Mouse (Mus musculus) limb, embryonic 11.5 days (tissue): Measurements from ENCODE around the gene Hyal1. TPM values are rescaled to one million over a fixed set of nuclear protein-coding genes. Genes with fewer than 3 reads are reported as not detected.
A peak's percentile ranks its signal among the peaks of the same experiment; 100 is the strongest.

ENCODE experiments used
- ATAC-seq: fragments of 200-750 bp; cut with Nextera tagmentation; 2 replicates; pipeline ENCODE4 v1.8.0; 2017; ENCODE audit warnings: low read depth; ENCODE audit not compliant: insufficient number of reproducible peaks, low FRiP score, low TSS enrichment
- DNase-seq: peaks from one replicate; pipeline ENCODE4 v3.0.0-alpha.2; 2015; ENCODE audit warnings: low spot score
- H3K27ac ChIP-seq: fragments of 300-500 bp; sonication (generic); replicated peaks from 2 replicates; pipeline ENCODE4 v1.5.1; 2014; ENCODE audit warnings: low read depth, mild to moderate bottlenecking, low read length
- H3K27me3 ChIP-seq: fragments of 300-500 bp; sonication (generic); 2 replicates; pipeline ENCODE4 v1.6.1; 2014; ENCODE audit warnings: mild to moderate bottlenecking, low read length, mixed read lengths; ENCODE audit not compliant: control insufficient read depth, insufficient read depth
- H3K36me3 ChIP-seq: fragments of 300-500 bp; sonication (generic); 2 replicates; pipeline ENCODE4 v1.6.1; 2014; ENCODE audit warnings: mild to moderate bottlenecking, low read length, moderate library complexity, mixed read lengths; ENCODE audit not compliant: control insufficient read depth, insufficient read depth
- H3K4me1 ChIP-seq: fragments of 300-500 bp; sonication (generic); 2 replicates; pipeline ENCODE4 v1.6.1; 2014; ENCODE audit warnings: low read length, mixed read lengths; ENCODE audit not compliant: control insufficient read depth, insufficient read depth
- H3K4me2 ChIP-seq: fragments of 300-500 bp; sonication (generic); 2 replicates; pipeline ENCODE4 v1.6.1; 2014; ENCODE audit warnings: low read depth, mild to moderate bottlenecking, moderate library complexity; ENCODE audit not compliant: severe bottlenecking
- H3K4me3 ChIP-seq: fragments of 300-500 bp; sonication (generic); 2 replicates; pipeline ENCODE4 v1.5.1; 2014; ENCODE audit warnings: low read depth, low read length
- H3K9ac ChIP-seq: fragments of 300-500 bp; sonication (generic); 2 replicates; pipeline ENCODE4 v1.6.1; 2014; ENCODE audit warnings: mild to moderate bottlenecking, low read length
- H3K9me3 ChIP-seq: fragments of 300-500 bp; sonication (generic); 2 replicates; pipeline ENCODE4 v1.6.1; 2016; ENCODE audit warnings: low read length; ENCODE audit not compliant: control insufficient read depth
- WGBS: fragments of 180-500 bp; shearing (Covaris S2); extraction: QIAGEN DNeasy Blood & Tissue Kit; methylation state at CpG from one replicate; pipeline ENCODE4 v1.1.7; 2014; 5-methylcytosine and 5-hydroxymethylcytosine counted together
- polyA plus RNA-seq: library from polyadenylated mRNA; unstranded; fragments of >200 nt; fragmentation: Nextera tagmentation; extraction: Ambion mirVana; gene quantifications from 2 replicates; pipeline ENCODE4 v1.2.1, GENCODE M21; 2014

Hyal1 gene
- polyA plus RNA-seq, 1 experiment from 2014 or later: 8.4 TPM

- H3K27me3 ChIP-seq: no peaks in the 10 kb centered on the region
- no peak overlapping the region for H3K4me3 ChIP-seq
- no peak for ATAC-seq
- no peak overlapping the region for H3K27ac ChIP-seq
- peak; percentile 91 for DNase-seq
- H3K4me2 ChIP-seq: no peak overlapping the region
- H3K9me3 ChIP-seq: no peaks in the 10 kb centered on the region
- H3K4me1 ChIP-seq: peaks cover 26% of the 10 kb centered on the region
- H3K36me3 ChIP-seq: peaks cover 11% of the 10 kb centered on the region; the same call in 1 of the 2 replicates
- 65% methylated on average over 15 of the region's 15 CpGs for WGBS
- no peak overlapping the region for H3K9ac ChIP-seq
Observed at GRCm38 (mm10) chr9:107566041-107566709, 10.6 kb upstream of the Hyal1 start.

- Histone ChIP-seq H3K4me1 (peaks cover 26% of the 10 kb centered on the region), H3K9ac (no peak overlapping the region), H3K27me3 (no peaks in the 10 kb centered on the region), H3K9me3 (no peaks in the 10 kb centered on the region), H3K27ac (no peak overlapping the region), H3K4me3 (no peak overlapping the region), H3K36me3 (peaks cover 10% of the 10 kb centered on the region; the same call in 1 of the 2 replicates), H3K4me2 (no peak overlapping the region)
- ATAC-seq (no peak), DNase-seq (no peak)
- WGBS: 76% methylated on average over 3 of the region's 3 CpGs
Observed at GRCm38 (mm10) chr9:107566855-107567254, 9.9 kb upstream of the Hyal1 start.

- Histone ChIP-seq H3K27me3 (no peaks in the 10 kb centered on the region), H3K4me3 (peak within 1 kb of the TSS; percentile 84), H3K27ac (peak within 1 kb of the TSS; percentile 73), H3K4me1 (peaks cover 26% of the 10 kb centered on the region), H3K9me3 (no peaks in the 10 kb centered on the region), H3K36me3 (peaks cover 18% of the 10 kb centered on the region; the same call in 1 of the 2 replicates), H3K9ac (peak within 1 kb of the TSS; percentile 89), H3K4me2 (peak within 1 kb of the TSS; percentile 93)
- DNase-seq (peak; percentile 43), ATAC-seq (no peak)
- WGBS: 5% methylated on average over 18 of the region's 18 CpGs
Observed at GRCm38 (mm10) chr9:107567702-107568319, 8.9 kb upstream of the Hyal1 start, which contains the start of gene Hyal2. Gene Hyal2, plus strand, starts transcription at chr9:107567945.

- peaks cover 26% of the 10 kb centered on the region for H3K4me1 ChIP-seq
- DNase-seq: peak; percentile 88
Observed at GRCm38 (mm10) chr9:107568331-107569261, 8.1 kb upstream of the Hyal1 start.

GRCm38 (mm10) chr9:107569270-107569669 is 7.5 kb upstream of the Hyal1 start:
- Histone ChIP-seq H3K27me3 (no peaks in the 10 kb centered on the region), H3K27ac (peak overlapping the region; percentile 73), H3K4me1 (peaks cover 23% of the 10 kb centered on the region), H3K4me3 (peak overlapping the region; percentile 84), H3K4me2 (peak overlapping the region; percentile 93), H3K9me3 (no peaks in the 10 kb centered on the region), H3K9ac (peak overlapping the region; percentile 89), H3K36me3 (peaks cover 23% of the 10 kb centered on the region; the same call in 1 of the 2 replicates)
- DNase-seq: no peak
- 1% methylated on average over 19 of the region's 23 CpGs for WGBS
- peak; percentile 63; the same call in 1 of the 2 replicates for ATAC-seq

More at GRCm38 (mm10) chr9:107568331-107569261, 8.1 kb upstream of the Hyal1 start:
- H3K27me3 ChIP-seq: no peaks in the 10 kb centered on the region
- H3K27ac ChIP-seq: peak overlapping the region; percentile 73
- ATAC-seq: peak; percentile 77
- peak overlapping the region; percentile 93 for H3K4me2 ChIP-seq
- H3K9me3 ChIP-seq: no peaks in the 10 kb centered on the region
- peaks cover 21% of the 10 kb centered on the region; the same call in 1 of the 2 replicates for H3K36me3 ChIP-seq
- H3K9ac ChIP-seq: peak overlapping the region; percentile 89
- WGBS: under 1% methylated on average over 41 of the region's 41 CpGs
- H3K4me3 ChIP-seq: peak overlapping the region; percentile 84

- H3K9ac ChIP-seq: peak overlapping the region; percentile 89
- H3K4me2 ChIP-seq: peak overlapping the region; percentile 93
- H3K9me3 ChIP-seq: no peaks in the 10 kb centered on the region
- DNase-seq (no peak), ATAC-seq (no peak)
- WGBS: 61% methylated on average over 13 of the region's 13 CpGs
- H3K4me3 ChIP-seq: peak overlapping the region; percentile 84
- H3K27me3 ChIP-seq: no peaks in the 10 kb centered on the region
- H3K4me1 ChIP-seq: peaks cover 23% of the 10 kb centered on the region
- no peak overlapping the region; the same call in 1 of the 2 replicates for H3K27ac ChIP-seq
- peaks cover 23% of the 10 kb centered on the region; the same call in 1 of the 2 replicates for H3K36me3 ChIP-seq
Observed at GRCm38 (mm10) chr9:107570016-107570415, 6.7 kb upstream of the Hyal1 start.

- H3K27ac ChIP-seq: no peak overlapping the region
- 0 out of 2 replicates have a peak overlapping the region, but pooled peaks have one; percentile 1 for H3K9ac ChIP-seq
- peak overlapping the region; percentile 84 for H3K4me3 ChIP-seq
- DNase-seq (no peak), ATAC-seq (no peak)
- peaks cover 23% of the 10 kb centered on the region for H3K4me1 ChIP-seq
- 94% methylated on average over 21 of the region's 21 CpGs for WGBS
- no peaks in the 10 kb centered on the region for H3K9me3 ChIP-seq
- peak overlapping the region; percentile 93 for H3K4me2 ChIP-seq
- H3K36me3 ChIP-seq: peaks cover 23% of the 10 kb centered on the region; the same call in 1 of the 2 replicates
- no peaks in the 10 kb centered on the region for H3K27me3 ChIP-seq
Observed at GRCm38 (mm10) chr9:107570845-107571244, 5.9 kb upstream of the Hyal1 start.
